Mouse (Mus musculus) bone marrow macrophage, adult 2 months (primary cell): ENCODE measurements at regions not wholly inside any gene's neighbourhood (a gene's known extent, or its start where the extent isn't known, plus 50 kb on each side); places are given as distances from the start of the nearest gene placed in this dataset.

ENCODE experiments used
- CTCF ChIP-seq: IDR thresholded peaks from 2 replicates; pipeline ENCODE4 v1.5.1; 2012; ENCODE audit warnings: low read depth, mild to moderate bottlenecking, low read length, moderate library complexity
- POLR2A ChIP-seq: IDR thresholded peaks from 2 replicates; pipeline ENCODE4 v1.6.1; 2012; ENCODE audit warnings: mild to moderate bottlenecking, low read depth, low read length, borderline replicate concordance

- TF ChIP-seq POLR2A: no peak
- no peak for TF ChIP-seq CTCF
Observed at GRCm38 (mm10) chr1:35522951-35523350, 545.2 kb upstream of the Hs6st1 start.
